Mouse (Mus musculus): ENCODE data around the gene AC124502.3. TPM values are rescaled to one million over a fixed set of nuclear protein-coding genes. Genes with fewer than 3 reads are reported as not detected.
"Not testable (repeated sequence)": the region's sequence is repeated elsewhere in the genome, so short reads cannot be mapped to it uniquely, and the experiment has no call there.

The AC124502.3 gene
- polyA plus RNA-seq, 1 experiment from 2014 or later: 2.4 TPM

DNA sequence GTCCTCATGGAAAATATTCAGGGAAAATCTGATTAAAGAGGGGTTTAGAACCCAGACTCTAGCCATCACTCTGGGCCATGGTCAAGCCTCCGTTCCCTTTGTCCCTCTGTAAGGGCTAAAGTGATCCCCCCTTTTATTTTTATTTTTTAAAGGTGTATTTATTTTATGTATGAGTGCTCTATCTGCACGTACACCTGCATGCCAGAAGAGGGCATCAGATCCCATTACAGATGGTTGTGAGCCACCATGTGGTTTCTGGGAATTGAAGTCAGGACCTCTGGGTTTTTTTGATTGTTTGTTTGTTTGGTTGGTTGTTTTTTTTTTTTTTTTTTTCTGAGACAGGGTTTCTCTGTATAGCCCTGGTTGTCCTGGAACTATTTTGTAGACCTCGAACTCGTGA is 47.8 kb downstream of the AC124502.3 start:
- Histone ChIP-seq H3K27me3 (peaks cover 54% of the 10 kb centered on the region), H3K4me1 (replicated peaks) (peaks cover 24% of the 10 kb centered on the region), H3K36me3 (peaks cover 20% of the 10 kb centered on the region)
- ATAC-seq (ENCODE audit: insufficient number of reproducible peaks, insufficient read depth, low FRiP score, low TSS enrichment, low read depth); H3K9me3 ChIP-seq; H3K9ac ChIP-seq (replicated peaks); H3K4me3 ChIP-seq (replicated peaks); H3K27ac ChIP-seq; H3K4me2 ChIP-seq: not testable (repeated sequence)
- 57% methylated on average over 4 of the region's 4 CpGs for WGBS

DNA sequence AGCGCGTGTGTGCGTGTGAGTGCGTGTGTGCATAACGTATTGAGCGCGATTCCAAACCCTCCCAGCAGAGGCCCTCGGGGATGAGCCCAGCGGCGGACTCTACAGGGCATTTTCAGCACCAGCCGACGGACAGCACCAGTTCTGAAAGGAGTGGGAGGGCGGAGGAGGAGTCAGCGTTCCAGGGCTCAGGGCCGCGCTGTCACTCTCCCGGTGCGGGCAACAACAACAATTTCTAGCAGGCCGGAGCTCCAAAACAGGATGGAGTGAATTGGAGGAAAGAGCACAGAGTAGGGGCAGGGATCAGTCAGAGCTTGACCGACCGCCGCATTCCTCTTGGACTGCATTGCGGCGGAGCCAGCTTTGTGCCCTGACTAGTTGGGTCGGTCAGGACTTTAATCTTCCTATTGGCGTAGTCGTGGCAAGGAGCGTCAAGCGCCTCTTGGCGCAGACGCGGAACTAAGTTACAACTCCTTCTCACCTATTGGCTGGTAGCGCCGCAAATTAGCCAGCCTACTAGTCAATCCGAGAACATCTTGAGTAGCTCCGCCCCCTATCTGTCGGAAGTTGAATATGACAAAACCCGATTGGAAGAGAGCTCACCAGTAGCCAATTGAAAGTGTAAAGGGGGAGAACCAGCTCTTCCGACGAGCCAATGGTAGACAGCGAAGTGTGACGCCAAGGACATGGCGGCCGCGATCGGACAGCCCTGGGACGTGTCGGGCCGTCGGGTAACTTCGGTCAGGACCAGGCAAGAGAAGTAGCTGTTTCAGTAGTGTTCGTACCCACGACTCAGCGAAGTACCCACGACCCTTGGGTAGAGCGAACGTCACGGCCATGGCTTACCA is 49.4 kb downstream of the AC124502.3 start, which contains the start of gene Yif1a:
TSS of gene Yif1a (plus strand) at position 655 of the 845 bp plus-strand sequence.
- Histone ChIP-seq H3K4me2 (peak within 1 kb of the TSS; percentile 85), H3K4me3 (replicated peaks) (peak within 1 kb of the TSS; percentile 82), H3K36me3 (peaks cover 35% of the 10 kb centered on the region), H3K4me1 (replicated peaks) (peaks cover 24% of the 10 kb centered on the region), H3K27ac (peak within 1 kb of the TSS; percentile 64; the same call in 1 of the 2 replicates), H3K27me3 (peaks cover 38% of the 10 kb centered on the region), H3K9me3 (no peaks in the 10 kb centered on the region), H3K9ac (replicated peaks) (peak within 1 kb of the TSS; percentile 74)
- peak; percentile 92 for ATAC-seq (ENCODE audit: insufficient number of reproducible peaks, insufficient read depth, low FRiP score, low TSS enrichment, low read depth)
- under 1% methylated on average over 58 of the region's 58 CpGs for WGBS

DNA sequence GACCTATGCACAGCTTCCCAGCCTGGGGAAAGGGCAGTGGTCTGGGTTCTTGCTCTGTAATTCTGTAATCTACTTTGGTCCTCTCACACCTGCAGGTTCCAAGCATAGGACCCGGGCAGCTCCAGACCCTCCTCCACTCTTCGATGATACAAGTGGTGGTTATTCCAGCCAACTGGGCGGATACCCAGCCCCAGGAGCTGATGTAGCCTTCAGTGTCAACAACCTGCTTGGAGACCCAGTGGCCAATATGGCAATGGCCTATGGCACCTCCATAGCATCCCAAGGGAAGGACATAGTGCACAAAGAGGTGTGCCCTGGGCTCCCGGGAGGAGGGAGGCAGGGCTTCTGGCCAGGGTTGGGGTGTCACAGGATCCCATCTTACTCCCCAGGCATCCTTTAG is 50.6 kb downstream of the AC124502.3 start:
- WGBS: 95% methylated on average over 4 of the region's 4 CpGs

DNA sequence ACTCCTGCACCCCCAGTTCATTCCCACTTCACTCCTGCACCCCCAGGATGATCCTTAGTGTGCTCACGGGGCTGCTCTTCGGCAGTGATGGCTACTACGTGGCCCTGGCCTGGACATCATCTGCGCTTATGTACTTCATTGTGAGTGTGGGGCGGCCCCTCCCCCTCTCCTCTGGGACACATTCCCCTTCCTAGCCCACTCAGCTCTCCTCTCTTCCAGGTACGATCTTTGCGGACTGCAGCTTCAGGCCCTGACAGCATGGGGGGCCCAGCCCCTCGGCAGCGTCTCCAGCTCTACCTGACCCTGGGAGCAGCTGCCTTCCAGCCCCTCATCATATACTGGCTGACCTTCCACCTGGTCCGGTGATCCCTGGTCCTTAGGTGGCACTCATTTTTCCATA is 53.4 kb downstream of the AC124502.3 start:
- H3K9ac ChIP-seq (replicated peaks): no peak overlapping the region
- H3K27ac ChIP-seq: no peak overlapping the region
- peaks cover under 1% of the 10 kb centered on the region for H3K27me3 ChIP-seq
- 93% methylated on average over 10 of the region's 10 CpGs for WGBS
- H3K4me2 ChIP-seq: no peak overlapping the region
- ATAC-seq (ENCODE audit: insufficient number of reproducible peaks, insufficient read depth, low FRiP score, low TSS enrichment, low read depth): no peak
- H3K9me3 ChIP-seq: no peaks in the 10 kb centered on the region
- H3K36me3 ChIP-seq: peaks cover 44% of the 10 kb centered on the region
- H3K4me1 ChIP-seq (replicated peaks): peaks cover 48% of the 10 kb centered on the region
- H3K4me3 ChIP-seq (replicated peaks): no peak overlapping the region

More for the DNA sequence above, 50.6 kb downstream of the AC124502.3 start:
- Histone ChIP-seq H3K4me2 (peak overlapping the region; percentile 85), H3K9me3 (no peaks in the 10 kb centered on the region), H3K27ac (no peak overlapping the region), H3K4me3 (replicated peaks) (peak overlapping the region; percentile 82), H3K27me3 (peaks cover 26% of the 10 kb centered on the region), H3K4me1 (replicated peaks) (peaks cover 31% of the 10 kb centered on the region), H3K36me3 (peaks cover 44% of the 10 kb centered on the region), H3K9ac (replicated peaks) (peak overlapping the region; percentile 74)
- no peak for ATAC-seq (ENCODE audit: insufficient number of reproducible peaks, insufficient read depth, low FRiP score, low TSS enrichment, low read depth)

DNA sequence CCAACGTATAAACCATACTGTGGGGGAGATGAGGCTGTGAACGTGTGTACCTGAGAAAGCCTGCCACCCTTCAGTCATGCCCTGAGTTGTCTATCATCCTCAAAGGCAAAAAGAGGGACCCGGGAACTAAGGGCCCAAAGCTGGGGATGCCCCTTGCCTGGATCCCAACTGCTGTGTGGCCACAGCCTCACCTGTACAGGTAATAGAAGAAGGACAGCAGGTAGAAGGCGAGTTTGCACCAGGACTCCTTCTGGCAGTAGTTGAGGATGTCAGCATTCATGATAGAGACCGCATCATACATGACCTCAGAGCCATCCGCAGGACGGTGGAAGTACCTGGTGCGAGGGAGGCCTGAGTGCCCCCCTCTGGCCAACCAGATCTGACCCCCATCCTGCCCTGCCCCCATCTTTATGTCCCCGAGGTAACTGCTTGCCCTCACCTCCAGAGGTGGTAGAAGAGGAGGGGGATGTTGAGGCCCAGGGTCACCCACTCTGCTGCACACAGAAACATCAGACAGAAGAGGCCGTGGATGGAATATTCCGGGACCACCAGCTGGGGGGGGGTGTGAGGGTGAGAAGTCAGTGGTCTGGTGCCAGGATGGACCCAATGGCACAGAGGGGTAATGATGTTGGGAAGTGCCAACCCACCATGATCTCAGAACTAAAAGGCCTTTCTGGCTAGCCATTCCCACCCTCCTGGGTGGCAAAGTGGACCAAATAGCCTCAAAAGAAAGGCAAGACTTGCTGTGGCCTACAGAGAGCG is 55.0 kb downstream of the AC124502.3 start:
- 0 out of 2 replicates have a peak overlapping the region, but pooled peaks have one; percentile 18 for H3K9ac ChIP-seq (replicated peaks)
- WGBS: 78% methylated on average over 12 of the region's 12 CpGs
- H3K9me3 ChIP-seq: no peaks in the 10 kb centered on the region
- peak overlapping the region; percentile 47 for H3K4me2 ChIP-seq
- ATAC-seq (ENCODE audit: insufficient number of reproducible peaks, insufficient read depth, low FRiP score, low TSS enrichment, low read depth): no peak
- no peaks in the 10 kb centered on the region for H3K27me3 ChIP-seq
- no peak overlapping the region for H3K4me3 ChIP-seq (replicated peaks)
- peaks cover 44% of the 10 kb centered on the region for H3K36me3 ChIP-seq
- H3K27ac ChIP-seq: no peak overlapping the region
- H3K4me1 ChIP-seq (replicated peaks): peaks cover 57% of the 10 kb centered on the region

DNA sequence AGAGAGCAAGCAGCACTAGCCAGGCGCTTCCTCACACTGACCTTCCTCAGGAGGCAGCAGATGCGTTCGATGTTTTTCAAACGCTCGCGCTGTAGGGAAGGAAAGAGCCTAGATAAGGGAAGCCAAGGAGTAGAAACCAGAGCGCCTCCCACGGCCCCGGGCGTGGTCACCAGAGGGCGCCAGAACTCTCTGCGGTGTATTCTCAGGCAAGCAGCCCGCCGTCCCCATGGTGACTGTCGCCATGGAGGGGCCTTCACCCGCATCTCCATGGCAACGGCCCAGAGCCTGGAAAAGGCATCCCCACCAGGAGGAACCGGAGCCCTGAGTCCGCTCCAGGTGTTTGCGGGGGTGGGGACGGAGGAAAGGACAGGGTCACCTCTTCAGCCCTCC is 55.5 kb downstream of the AC124502.3 start:
- no peaks in the 10 kb centered on the region for H3K9me3 ChIP-seq
- peak overlapping the region; percentile 18; the same call in 1 of the 2 replicates for H3K9ac ChIP-seq (replicated peaks)
- ATAC-seq (ENCODE audit: insufficient number of reproducible peaks, insufficient read depth, low FRiP score, low TSS enrichment, low read depth): peak; percentile 29; the same call in 1 of the 2 replicates
- H3K4me3 ChIP-seq (replicated peaks): peak overlapping the region; percentile 15; the same call in 1 of the 2 replicates
- H3K4me2 ChIP-seq: peak overlapping the region; percentile 47
- H3K4me1 ChIP-seq (replicated peaks): peaks cover 57% of the 10 kb centered on the region
- H3K27ac ChIP-seq: peak overlapping the region; percentile 24; the same call in 1 of the 2 replicates
- under 1% methylated on average over 21 of the region's 21 CpGs for WGBS
- no peaks in the 10 kb centered on the region for H3K27me3 ChIP-seq
- peaks cover 45% of the 10 kb centered on the region for H3K36me3 ChIP-seq

DNA sequence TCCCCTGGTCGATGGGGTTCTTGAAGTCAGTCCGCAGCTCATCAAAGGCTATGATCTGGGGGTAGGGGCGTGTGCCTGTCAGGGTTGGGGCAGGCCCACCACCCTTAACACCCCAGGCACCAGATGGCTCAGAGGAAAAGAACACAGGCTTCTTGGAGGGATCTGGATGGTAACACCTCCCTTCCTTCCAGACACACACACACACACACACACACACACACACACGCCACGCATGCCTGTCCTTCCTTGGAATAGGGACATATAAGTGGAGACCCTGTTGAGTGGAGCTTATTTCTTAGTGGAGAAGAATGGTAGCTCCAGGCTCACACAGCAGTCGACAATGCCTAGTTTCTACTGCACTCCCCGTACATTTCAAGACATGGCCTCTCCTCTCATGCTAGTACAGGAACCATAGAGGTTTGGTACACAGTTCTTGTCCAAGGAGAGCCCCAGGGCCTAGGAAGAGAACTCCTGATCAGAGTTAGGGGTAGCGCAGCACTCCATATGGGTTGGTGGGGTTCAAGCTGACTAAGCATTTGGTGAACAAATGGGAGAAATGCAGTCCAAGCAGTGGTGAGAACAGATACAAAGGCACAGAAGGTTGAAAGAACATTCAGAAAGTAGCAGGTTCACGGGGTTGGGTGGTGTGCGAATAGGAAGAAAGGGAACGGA is 56.2 kb downstream of the AC124502.3 start:
- H3K36me3 ChIP-seq: peaks cover 46% of the 10 kb centered on the region
- H3K4me1 ChIP-seq (replicated peaks): peaks cover 62% of the 10 kb centered on the region
- no peak for ATAC-seq (ENCODE audit: insufficient number of reproducible peaks, insufficient read depth, low FRiP score, low TSS enrichment, low read depth)
- no peaks in the 10 kb centered on the region for H3K9me3 ChIP-seq
- peak overlapping the region; percentile 24; the same call in 1 of the 2 replicates for H3K27ac ChIP-seq
- WGBS: 41% methylated on average over 11 of the region's 11 CpGs
- H3K9ac ChIP-seq (replicated peaks): no peak overlapping the region; the same call in 1 of the 2 replicates
- H3K27me3 ChIP-seq: no peaks in the 10 kb centered on the region
- peak overlapping the region; percentile 47 for H3K4me2 ChIP-seq
- peak overlapping the region; percentile 15; the same call in 1 of the 2 replicates for H3K4me3 ChIP-seq (replicated peaks)

DNA sequence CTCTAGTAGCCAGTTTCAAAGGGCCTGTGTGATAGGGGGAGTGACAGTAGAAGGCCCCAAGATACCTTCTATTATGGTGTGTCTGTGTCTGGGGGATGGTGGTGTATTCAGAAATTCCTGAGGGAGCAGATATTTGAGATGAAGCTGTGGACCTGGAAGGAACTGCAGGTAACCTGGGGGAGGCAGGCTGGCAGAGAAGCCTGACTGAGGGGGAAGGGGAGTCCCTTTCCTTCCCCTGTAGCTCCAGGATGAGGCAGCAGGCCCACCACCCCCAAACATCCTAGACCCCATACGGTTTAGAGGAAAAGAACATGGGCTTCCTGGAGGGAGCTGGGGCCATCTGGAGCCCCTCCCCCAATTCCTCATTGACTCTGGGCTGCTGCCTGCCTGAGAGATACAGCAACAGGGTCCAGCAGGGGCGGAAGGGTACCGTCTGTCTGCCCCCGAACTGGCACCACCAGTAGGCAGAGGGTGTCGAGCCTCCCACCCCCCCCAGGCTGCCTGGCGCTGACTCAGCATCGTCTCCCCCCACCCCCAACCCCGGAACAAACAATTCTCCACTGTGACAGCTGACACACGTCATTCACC is 57.3 kb downstream of the AC124502.3 start:
- H3K9ac ChIP-seq (replicated peaks): no peak overlapping the region; the same call in 1 of the 2 replicates
- H3K36me3 ChIP-seq: peaks cover 49% of the 10 kb centered on the region
- no peaks in the 10 kb centered on the region for H3K27me3 ChIP-seq
- H3K4me3 ChIP-seq (replicated peaks): peak overlapping the region; percentile 9; the same call in 1 of the 2 replicates
- H3K9me3 ChIP-seq: no peaks in the 10 kb centered on the region
- H3K4me1 ChIP-seq (replicated peaks): peaks cover 64% of the 10 kb centered on the region
- no peak for ATAC-seq (ENCODE audit: insufficient number of reproducible peaks, insufficient read depth, low FRiP score, low TSS enrichment, low read depth)
- 9% methylated on average over 9 of the region's 9 CpGs for WGBS
- H3K4me2 ChIP-seq: peak overlapping the region; percentile 98
- 0 out of 2 replicates have a peak overlapping the region, but pooled peaks have one; percentile 29 for H3K27ac ChIP-seq

DNA sequence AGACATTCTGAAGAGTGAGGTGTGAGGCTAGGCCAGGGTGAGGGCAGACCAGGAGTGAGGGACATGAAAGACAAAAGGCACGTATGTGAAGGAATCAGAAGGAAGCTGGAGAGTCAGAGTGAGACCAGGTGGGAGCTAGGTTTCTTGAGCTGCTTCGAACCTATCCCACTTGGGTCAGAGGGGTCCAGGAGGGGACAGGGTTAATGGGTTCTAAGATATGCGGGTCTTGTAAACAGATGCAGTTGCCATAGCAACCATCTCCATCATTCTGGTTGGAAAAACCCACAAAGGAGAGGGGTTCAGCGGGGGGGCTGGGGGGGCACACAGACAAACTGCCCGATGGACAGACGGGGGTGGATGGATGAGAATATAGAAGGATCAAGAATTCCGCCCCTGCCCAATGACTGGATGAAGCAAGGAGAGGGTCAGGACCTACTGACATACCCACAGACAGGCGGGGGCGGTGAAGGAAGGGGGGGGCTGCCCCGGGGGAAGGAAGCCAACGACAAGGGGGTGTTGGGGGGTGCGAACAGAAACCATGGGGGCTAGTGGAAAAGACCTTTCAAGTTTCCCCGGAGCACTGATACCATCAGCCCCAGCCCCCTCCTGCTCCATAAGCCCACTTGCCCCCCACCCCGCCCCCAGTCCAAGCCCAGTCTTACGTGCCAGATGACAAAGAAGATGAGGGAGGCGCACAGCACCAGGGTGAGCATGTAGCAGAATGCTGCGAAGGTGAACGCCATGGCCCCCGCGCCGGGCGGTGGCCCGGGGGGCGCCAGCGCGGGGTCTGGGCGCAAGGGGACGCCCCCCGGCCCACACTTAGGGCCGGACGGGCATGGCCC is 59.1 kb downstream of the AC124502.3 start:
- peaks cover 64% of the 10 kb centered on the region for H3K4me1 ChIP-seq (replicated peaks)

More for the DNA sequence above, 59.1 kb downstream of the AC124502.3 start:
- Histone ChIP-seq H3K9ac (replicated peaks) (peak overlapping the region; percentile 91), H3K27ac (peak overlapping the region; percentile 72; the same call in 1 of the 2 replicates), H3K4me3 (replicated peaks) (peak overlapping the region; percentile 80), H3K9me3 (no peaks in the 10 kb centered on the region), H3K27me3 (no peaks in the 10 kb centered on the region), H3K4me2 (peak overlapping the region; percentile 98), H3K36me3 (peaks cover 49% of the 10 kb centered on the region)
- 0 out of 2 replicates have a peak, but pooled peaks have one; percentile 10 for ATAC-seq (ENCODE audit: insufficient number of reproducible peaks, insufficient read depth, low FRiP score, low TSS enrichment, low read depth)
- 4% methylated on average over 31 of the region's 31 CpGs for WGBS
